Mouse (Mus musculus): Measurements from ENCODE around the gene Gm21974.

- TF ChIP-seq TCF12 (IDR thresholded peaks at IDR 0.05; ENCODE audit: insufficient read depth, poor library complexity, severe bottlenecking) (no peak), MYOD1 (IDR thresholded peaks at IDR 0.05; ENCODE audit: control insufficient read depth in 1 of 3, insufficient read length in 2 of 3, low read depth in 2 of 3) (peak in 1 of 3 experiments; percentile 49), POLR2A (IDR thresholded peaks at IDR 0.05; ENCODE audit: insufficient read length, low read depth) (no peak)
Observed at GRCm38 (mm10) chr7:127897542-127897941, 2.3 kb upstream of the Gm21974 start.
